Mouse (Mus musculus) ES-Bruce4 (cell line): ENCODE measurements around the gene Por. TPM values are rescaled to one million over a fixed set of nuclear protein-coding genes. Genes with fewer than 3 reads are reported as not detected.
A peak's percentile ranks its signal among the peaks of the same experiment; 100 is the strongest.

ENCODE experiments used
- H3K27ac ChIP-seq: 2 replicates; pipeline ENCODE4 v1.5.1; 2012; ENCODE audit warnings: low read length, inconsistent platforms; ENCODE audit not compliant: insufficient read depth
- H3K27me3 ChIP-seq: 2 replicates; pipeline ENCODE4 v1.6.1; 2012; ENCODE audit warnings: mild to moderate bottlenecking, low read length, inconsistent platforms; ENCODE audit not compliant: control insufficient read depth, poor library complexity, insufficient read depth, severe bottlenecking
- H3K36me3 ChIP-seq: 2 replicates; pipeline ENCODE4 v1.6.1; 2012; ENCODE audit warnings: inconsistent platforms, mild to moderate bottlenecking, low read length, moderate library complexity; ENCODE audit not compliant: control insufficient read depth, poor library complexity, insufficient read depth, severe bottlenecking
- H3K4me1 ChIP-seq: one replicate; pipeline ENCODE4 v1.8.1; 2011; ENCODE audit warnings: low read length; ENCODE audit not compliant: control insufficient read depth, insufficient read depth
- H3K4me3 ChIP-seq: 2 replicates; pipeline ENCODE4 v1.5.1; 2011; ENCODE audit warnings: low read depth, mild to moderate bottlenecking, low read length
- H3K9ac ChIP-seq: 2 replicates; pipeline ENCODE4 v1.6.1; 2012; ENCODE audit warnings: low read depth, mild to moderate bottlenecking, inconsistent platforms; ENCODE audit not compliant: poor library complexity, severe bottlenecking
- H3K9me3 ChIP-seq: replicated peaks from 2 replicates; pipeline ENCODE4 v1.6.1; 2012; ENCODE audit warnings: mild to moderate bottlenecking, low read length, inconsistent platforms; ENCODE audit not compliant: control insufficient read depth, poor library complexity, insufficient read depth, severe bottlenecking
- CTCF ChIP-seq: IDR thresholded peaks from one replicate; pipeline ENCODE4 v1.8.1; 2011; ENCODE audit warnings: low read depth, low read length
- EP300 ChIP-seq: IDR thresholded peaks from 2 replicates; pipeline ENCODE4 v1.6.1; 2011; ENCODE audit warnings: low read depth, low read length; ENCODE audit not compliant: insufficient read depth
- POLR2A ChIP-seq: IDR thresholded peaks from one replicate; pipeline ENCODE4 v1.8.1; 2011; ENCODE audit warnings: low read length; ENCODE audit not compliant: insufficient read depth
- polyA plus RNA-seq: library from polyadenylated mRNA; stranded (reverse); fragments of >200 nt; gene quantifications from 2 replicates; pipeline ENCODE4 v1.2.4, GENCODE M21; 2011; ENCODE audit warnings: low read depth; ENCODE audit not compliant: missing spikeins, insufficient read depth, insufficient read length

The Por gene
- polyA plus RNA-seq, 1 experiment = 41.4 TPM

DNA sequence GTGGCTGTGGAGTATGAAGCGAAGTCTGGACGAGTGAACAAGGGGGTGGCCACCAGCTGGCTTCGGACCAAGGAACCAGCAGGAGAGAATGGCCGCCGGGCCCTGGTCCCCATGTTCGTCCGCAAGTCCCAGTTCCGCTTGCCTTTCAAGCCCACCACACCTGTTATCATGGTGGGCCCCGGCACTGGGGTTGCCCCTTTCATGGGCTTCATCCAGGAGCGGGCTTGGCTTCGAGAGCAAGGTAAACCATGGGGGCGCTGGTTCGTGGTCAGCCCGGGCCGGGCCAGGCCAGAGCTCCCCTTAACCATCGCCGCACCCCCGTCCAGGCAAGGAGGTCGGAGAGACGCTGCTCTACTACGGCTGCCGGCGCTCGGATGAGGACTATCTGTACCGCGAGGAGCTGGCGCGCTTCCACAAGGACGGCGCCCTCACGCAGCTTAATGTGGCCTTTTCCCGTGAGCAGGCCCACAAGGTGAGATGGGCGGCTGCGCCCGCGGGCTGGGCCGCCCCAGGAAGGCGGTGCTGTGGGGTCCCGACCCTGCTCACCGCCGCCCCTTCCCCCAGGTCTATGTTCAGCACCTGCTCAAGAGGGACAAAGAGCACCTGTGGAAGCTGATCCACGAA, 64.3 kb downstream of the Por start:
- TF ChIP-seq CTCF (no peak), POLR2A (no peak), EP300 (no peak)
- H3K4me1 ChIP-seq = peaks cover 8% of the 10 kb centered on the region
- peak overlapping the region; percentile 16 for H3K9ac ChIP-seq
- H3K4me3 ChIP-seq = peak overlapping the region; percentile 53
- H3K27ac ChIP-seq = no peak overlapping the region
- H3K27me3 ChIP-seq = no peaks in the 10 kb centered on the region
- 0 out of 2 replicates have a peak, but pooled peaks cover 4% of the 10 kb centered on the region for H3K36me3 ChIP-seq
- no peaks in the 10 kb centered on the region for H3K9me3 ChIP-seq

DNA sequence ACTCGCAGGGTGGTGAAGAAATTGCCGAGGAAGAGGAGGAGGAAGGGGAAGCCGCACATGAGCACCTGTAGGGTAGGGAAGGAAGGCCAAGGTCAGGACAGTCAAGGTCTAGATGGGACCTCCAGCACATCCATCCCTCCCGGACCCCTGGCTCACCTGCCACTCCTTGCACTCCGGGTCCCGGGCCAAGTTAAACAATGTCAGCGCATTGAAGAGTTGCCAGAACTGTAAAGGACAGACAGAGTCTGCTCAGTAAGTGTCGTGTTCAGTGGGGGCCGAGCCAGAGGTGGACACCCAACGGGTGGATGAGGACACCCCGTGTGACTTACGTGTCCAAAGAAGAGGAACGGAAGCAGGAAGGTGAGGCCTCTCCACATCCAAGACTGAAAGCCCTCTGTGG, 65.9 kb downstream of the Por start:
- Histone ChIP-seq H3K4me1 (peaks cover 8% of the 10 kb centered on the region), H3K9ac (no peak overlapping the region), H3K9me3 (no peaks in the 10 kb centered on the region), H3K36me3 (0 out of 2 replicates have a peak, but pooled peaks cover 4% of the 10 kb centered on the region), H3K27ac (no peak overlapping the region), H3K4me3 (no peak overlapping the region), H3K27me3 (no peaks in the 10 kb centered on the region)
- TF ChIP-seq POLR2A = no peak
- no peak for TF ChIP-seq CTCF
- TF ChIP-seq EP300 = no peak

DNA sequence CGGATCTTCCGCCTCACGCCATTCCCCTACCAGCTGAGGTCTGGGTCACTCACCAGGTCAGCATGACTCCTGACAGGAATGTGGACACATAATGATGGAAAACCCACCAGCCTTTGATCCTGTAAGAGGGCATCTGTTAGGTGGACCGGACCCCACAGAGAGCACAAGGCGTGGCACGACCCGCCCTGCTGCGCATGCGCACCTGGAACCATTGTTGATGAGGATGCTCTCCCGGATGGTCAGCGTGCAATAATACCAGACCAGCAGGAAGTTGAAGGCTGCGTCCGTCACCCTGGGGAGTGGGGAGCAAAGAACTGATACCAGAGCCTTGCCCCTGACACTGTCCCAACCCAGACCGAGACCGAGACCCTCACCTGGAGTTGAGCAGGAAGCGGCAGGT, 66.7 kb downstream of the Por start:
- Histone ChIP-seq H3K4me3 (no peak overlapping the region), H3K27ac (no peak overlapping the region), H3K27me3 (no peaks in the 10 kb centered on the region), H3K4me1 (peaks cover 8% of the 10 kb centered on the region), H3K36me3 (0 out of 2 replicates have a peak, but pooled peaks cover 4% of the 10 kb centered on the region), H3K9ac (no peak overlapping the region), H3K9me3 (no peaks in the 10 kb centered on the region)
- TF ChIP-seq CTCF (no peak), EP300 (0 out of 2 replicates have a peak, but pooled peaks have one; percentile 33)

DNA sequence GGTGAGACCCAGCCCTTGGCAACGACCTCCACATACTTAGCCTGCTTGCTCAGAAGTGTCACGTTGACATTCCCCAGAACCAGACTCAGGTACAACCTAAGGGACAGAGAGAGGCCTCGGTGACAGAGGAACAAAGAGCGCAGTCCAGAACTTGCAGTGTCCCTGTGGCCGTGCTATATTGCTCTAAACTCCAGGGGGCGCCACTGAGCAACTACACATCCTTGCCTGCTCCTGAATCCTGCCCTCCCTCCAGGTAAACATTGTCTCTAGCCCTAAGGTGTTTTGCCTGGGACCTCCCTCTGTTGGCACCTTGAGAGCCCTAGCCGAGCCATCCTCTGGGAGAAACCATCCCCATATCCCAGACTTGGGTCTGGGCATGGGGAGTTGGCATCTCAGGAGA, 67.3 kb downstream of the Por start:
- no peak overlapping the region for H3K4me3 ChIP-seq
- 0 out of 2 replicates have a peak, but pooled peaks cover 4% of the 10 kb centered on the region for H3K36me3 ChIP-seq
- TF ChIP-seq POLR2A (no peak), EP300 (no peak), CTCF (peak; percentile 85)
- H3K27me3 ChIP-seq = no peaks in the 10 kb centered on the region
- H3K4me1 ChIP-seq = peaks cover 8% of the 10 kb centered on the region
- H3K9me3 ChIP-seq = no peaks in the 10 kb centered on the region
- H3K27ac ChIP-seq = no peak overlapping the region
- no peak overlapping the region for H3K9ac ChIP-seq

DNA sequence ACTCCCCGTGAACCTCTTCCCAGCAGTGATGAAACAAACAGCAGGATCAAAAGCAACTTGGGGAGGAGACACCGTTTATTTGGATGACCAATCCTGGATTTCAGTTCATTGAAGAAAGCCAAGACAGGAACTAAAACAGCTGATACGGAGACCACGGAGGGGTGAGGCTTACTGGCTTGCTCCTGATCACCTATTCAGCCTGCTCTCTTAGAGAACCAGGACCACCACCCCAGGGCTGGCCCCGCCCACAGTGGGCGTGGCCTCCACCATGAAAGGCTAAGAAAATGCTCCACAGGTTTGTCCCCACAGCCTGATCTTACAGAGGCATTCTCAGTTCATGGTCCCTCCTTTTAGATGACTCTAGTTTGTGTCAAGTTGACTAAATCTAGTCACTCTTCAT, 68.4 kb downstream of the Por start:
- no peaks in the 10 kb centered on the region for H3K9me3 ChIP-seq
- no peak overlapping the region for H3K4me3 ChIP-seq
- 0 out of 2 replicates have a peak overlapping the region, but pooled peaks have one; percentile 6 for H3K27ac ChIP-seq
- peaks cover 10% of the 10 kb centered on the region for H3K4me1 ChIP-seq
- TF ChIP-seq CTCF (no peak), POLR2A (no peak)
- H3K27me3 ChIP-seq = no peaks in the 10 kb centered on the region
- H3K36me3 ChIP-seq = 0 out of 2 replicates have a peak, but pooled peaks cover 4% of the 10 kb centered on the region
- H3K9ac ChIP-seq = no peak overlapping the region

DNA sequence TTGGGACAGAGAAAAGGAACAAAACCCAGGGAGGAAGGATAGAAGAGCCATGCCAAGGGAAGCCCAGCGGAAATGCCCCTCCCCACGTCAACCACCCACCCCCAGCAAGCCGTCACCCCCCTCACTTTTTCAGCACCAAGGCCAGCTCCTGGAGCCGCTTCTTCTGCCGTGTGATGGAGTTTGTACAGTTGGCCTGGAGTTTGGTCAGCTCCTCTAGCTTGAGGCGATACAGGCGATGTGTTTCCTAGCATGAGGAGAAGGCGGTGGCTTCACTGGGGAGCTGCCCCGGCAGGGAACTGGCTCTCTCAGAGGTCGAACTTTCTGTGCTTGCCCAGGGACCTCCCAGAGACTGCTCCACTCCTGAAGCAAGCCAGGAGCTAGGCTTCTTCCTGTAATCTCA, 72.3 kb downstream of the Por start:
- Histone ChIP-seq H3K27me3 (no peaks in the 10 kb centered on the region), H3K27ac (no peak overlapping the region), H3K9ac (no peak overlapping the region), H3K4me3 (no peak overlapping the region), H3K36me3 (no peaks in the 10 kb centered on the region), H3K9me3 (no peaks in the 10 kb centered on the region), H3K4me1 (peaks cover 2% of the 10 kb centered on the region)
- TF ChIP-seq CTCF (no peak), POLR2A (no peak), EP300 (0 out of 2 replicates have a peak, but pooled peaks have one; percentile 23)
